16 mouse cellular contexts compared by ENCODE assay signal in genomic region chr17:56022989-56023290, GRCm38 (mm10). TPM values are rescaled to one million over a fixed set of nuclear protein-coding genes. Genes with fewer than 3 reads are reported as not detected.
DNase-seq lines count a peak whose midpoint lies in the region; ATAC-seq and TF ChIP-seq lines count a peak whose summit lies in the region.
"Had no signal": no experiment of that assay in that cellular context is flagged by ENCODE, and none has a peak within 500 bp of the region (broad histone marks: within the 10 kb centered on the region; RNA-seq: fewer than 3 reads in every experiment).

No protein-coding gene starts in this region.

- no peaks in the 10 kb centered on the region for H3K9me3 ChIP-seq in heart, embryonic 13.5 days
- H3K9me3 ChIP-seq in heart, embryonic 11.5 days (replicated peaks; ENCODE audit: control insufficient read depth, low read length): no peaks in the 10 kb centered on the region
- no peaks in the 10 kb centered on the region for H3K9me3 ChIP-seq in midbrain, embryonic 13.5 days
- no peaks in the 10 kb centered on the region for H3K9me3 ChIP-seq in midbrain, embryonic 16.5 days (replicated peaks; ENCODE audit: control insufficient read depth, low read length, poor library complexity, severe bottlenecking)
- H3K9me3 ChIP-seq in hindbrain, postnatal 0 days (ENCODE audit: low read length): no peaks in the 10 kb centered on the region
- no peaks in the 10 kb centered on the region for H3K9me3 ChIP-seq in stomach, postnatal 0 days (ENCODE audit: control insufficient read depth, low read length)
- H3K9me3 ChIP-seq: lung, embryonic 15.5 days had no signal

- peaks cover 72% of the 10 kb centered on the region for H3K4me1 ChIP-seq in heart, embryonic 13.5 days
- H3K4me1 ChIP-seq in heart, embryonic 11.5 days (ENCODE audit: control insufficient read depth, insufficient read depth, low read length): peaks cover 49% of the 10 kb centered on the region
- peaks cover 34% of the 10 kb centered on the region for H3K4me1 ChIP-seq in midbrain, embryonic 13.5 days (replicated peaks)
- no peaks in the 10 kb centered on the region for H3K4me1 ChIP-seq in midbrain, embryonic 16.5 days (ENCODE audit: control insufficient read depth, insufficient read depth, low read length)
- H3K4me1 ChIP-seq in hindbrain, postnatal 0 days (ENCODE audit: insufficient read depth, low read length): peaks cover 3% of the 10 kb centered on the region; the same call in 1 of the 2 replicates
- H3K4me1 ChIP-seq in stomach, postnatal 0 days (replicated peaks; ENCODE audit: control insufficient read depth, insufficient read depth): no peaks in the 10 kb centered on the region

- no peak for DNase-seq in hindbrain, postnatal 0 days (ENCODE audit: low spot score)
- DNase-seq in stomach, postnatal 0 days (ENCODE audit: low spot score): no peak
- no peak for DNase-seq in left cerebral cortex, postnatal 25 days (ENCODE audit: low spot score in 2 of 2)
- DNase-seq: embryo, embryonic 11 days; kidney, adult 2 months; kidney, postnatal 4 days; liver; thymus, adult 18-20 months had no signal

- no peak overlapping the region for H3K4me3 ChIP-seq in heart, embryonic 13.5 days
- H3K4me3 ChIP-seq in heart, embryonic 11.5 days (ENCODE audit: low read depth, low read length): no peak overlapping the region
- H3K4me3 ChIP-seq in midbrain, embryonic 13.5 days (replicated peaks): no peak overlapping the region
- no peak overlapping the region for H3K4me3 ChIP-seq in midbrain, embryonic 16.5 days (ENCODE audit: low read depth, low read length)
- H3K4me3 ChIP-seq in hindbrain, postnatal 0 days (ENCODE audit: low read length): no peak overlapping the region
- H3K4me3 ChIP-seq in stomach, postnatal 0 days (ENCODE audit: low read depth, low read length): no peak overlapping the region
- H3K4me3 ChIP-seq: erythroblast, embryonic 14.5 days; lung, embryonic 15.5 days had no signal

- ATAC-seq in heart, embryonic 13.5 days (ENCODE audit: extremely low read depth, insufficient number of reproducible peaks, low FRiP score, low TSS enrichment): no peak
- no peak for ATAC-seq in heart, embryonic 11.5 days (replicated peaks; ENCODE audit: insufficient number of reproducible peaks, low FRiP score, low TSS enrichment)
- ATAC-seq in midbrain, embryonic 13.5 days: no peak
- no peak for ATAC-seq in midbrain, embryonic 16.5 days
- no peak for ATAC-seq in hindbrain, postnatal 0 days
- no peak for ATAC-seq in stomach, postnatal 0 days (ENCODE audit: low FRiP score, low TSS enrichment)

- 82% methylated on average over 4 of the region's 4 CpGs for WGBS in heart, embryonic 13.5 days
- 88% methylated on average over 4 of the region's 4 CpGs for WGBS in heart, embryonic 11.5 days (ENCODE audit: insufficient replicate concordance)
- 77% methylated on average over 4 of the region's 4 CpGs for WGBS in midbrain, embryonic 13.5 days
- 81% methylated on average over 4 of the region's 4 CpGs for WGBS in midbrain, embryonic 16.5 days
- 65% methylated on average over 4 of the region's 4 CpGs for WGBS in hindbrain, postnatal 0 days
- WGBS in stomach, postnatal 0 days: 88% methylated on average over 4 of the region's 4 CpGs

- no peak overlapping the region for H3K9ac ChIP-seq in heart, embryonic 13.5 days
- no peak overlapping the region for H3K9ac ChIP-seq in heart, embryonic 11.5 days (ENCODE audit: low read depth, low read length)
- H3K9ac ChIP-seq in midbrain, embryonic 13.5 days (replicated peaks): 0 out of 2 replicates have a peak overlapping the region, but pooled peaks have one; percentile 17
- no peak overlapping the region for H3K9ac ChIP-seq in midbrain, embryonic 16.5 days (ENCODE audit: low read depth, low read length)
- H3K9ac ChIP-seq in hindbrain, postnatal 0 days (replicated peaks; ENCODE audit: low read length): no peak overlapping the region
- no peak overlapping the region for H3K9ac ChIP-seq in stomach, postnatal 0 days (ENCODE audit: low read length)
- H3K9ac ChIP-seq: lung, embryonic 15.5 days had no signal

- no peak for TF ChIP-seq CTCF in hindbrain, postnatal 0 days (IDR thresholded peaks at IDR 0.05; ENCODE audit: low read depth)
- no peak for TF ChIP-seq CTCF in stomach, postnatal 0 days (IDR thresholded peaks at IDR 0.05; ENCODE audit: low read depth)

- TF ChIP-seq EP300 in stomach, postnatal 0 days (optimal IDR thresholded peaks at IDR 0.05): no peak

- no peaks in the 10 kb centered on the region for H3K27me3 ChIP-seq in heart, embryonic 13.5 days (replicated peaks)
- H3K27me3 ChIP-seq in heart, embryonic 11.5 days (ENCODE audit: control insufficient read depth, insufficient read depth, low read length): no peaks in the 10 kb centered on the region
- no peaks in the 10 kb centered on the region for H3K27me3 ChIP-seq in midbrain, embryonic 13.5 days
- H3K27me3 ChIP-seq in midbrain, embryonic 16.5 days (ENCODE audit: control insufficient read depth, insufficient read depth, low read depth, low read length): no peaks in the 10 kb centered on the region
- no peaks in the 10 kb centered on the region for H3K27me3 ChIP-seq in hindbrain, postnatal 0 days (ENCODE audit: insufficient read depth, low read length)
- no peaks in the 10 kb centered on the region for H3K27me3 ChIP-seq in stomach, postnatal 0 days (ENCODE audit: control insufficient read depth, insufficient read depth, low read length)
- H3K27me3 ChIP-seq: lung, embryonic 15.5 days had no signal

- intact Hi-C loops in left cerebral cortex, postnatal 25 days (cut with DNase I): loop anchor here (1.0 kb wide), 1 partner anchor 11 kb away; no protein-coding TSS in a partner anchor

- H3K36me3 ChIP-seq in heart, embryonic 13.5 days: peaks cover 42% of the 10 kb centered on the region
- peaks cover 12% of the 10 kb centered on the region; the same call in 1 of the 2 replicates for H3K36me3 ChIP-seq in heart, embryonic 11.5 days (ENCODE audit: control insufficient read depth, insufficient read depth, low read length)
- peaks cover 39% of the 10 kb centered on the region for H3K36me3 ChIP-seq in midbrain, embryonic 13.5 days
- H3K36me3 ChIP-seq in midbrain, embryonic 16.5 days (ENCODE audit: control insufficient read depth, insufficient read depth, low read length): peaks cover 10% of the 10 kb centered on the region; the same call in 1 of the 2 replicates
- H3K36me3 ChIP-seq in hindbrain, postnatal 0 days (ENCODE audit: insufficient read depth, low read length): peaks cover 13% of the 10 kb centered on the region; the same call in 1 of the 2 replicates
- H3K36me3 ChIP-seq in stomach, postnatal 0 days (ENCODE audit: control insufficient read depth, insufficient read depth, low read length): peaks cover 10% of the 10 kb centered on the region

- H3K4me2 ChIP-seq in heart, embryonic 13.5 days: no peak overlapping the region
- H3K4me2 ChIP-seq in heart, embryonic 11.5 days: no peak overlapping the region
- H3K4me2 ChIP-seq in midbrain, embryonic 13.5 days (replicated peaks): no peak overlapping the region
- H3K4me2 ChIP-seq in midbrain, embryonic 16.5 days (ENCODE audit: low read length): no peak overlapping the region
- no peak overlapping the region for H3K4me2 ChIP-seq in hindbrain, postnatal 0 days (ENCODE audit: low read depth, low read length)
- H3K4me2 ChIP-seq in stomach, postnatal 0 days (replicated peaks; ENCODE audit: low read depth): no peak overlapping the region
- H3K4me2 ChIP-seq: lung, embryonic 15.5 days had no signal

- peak overlapping the region; percentile 54; the same call in 1 of the 2 replicates for H3K27ac ChIP-seq in heart, embryonic 13.5 days (replicated peaks)
- H3K27ac ChIP-seq in heart, embryonic 11.5 days (ENCODE audit: low read depth, low read length): no peak overlapping the region
- H3K27ac ChIP-seq in midbrain, embryonic 13.5 days: peak overlapping the region; percentile 54; the same call in 1 of the 2 replicates
- no peak overlapping the region for H3K27ac ChIP-seq in midbrain, embryonic 16.5 days (ENCODE audit: low read length)
- peak overlapping the region; percentile 42 for H3K27ac ChIP-seq in hindbrain, postnatal 0 days
- H3K27ac ChIP-seq in stomach, postnatal 0 days (replicated peaks): peak overlapping the region; percentile 76; the same call in 1 of the 2 replicates
- H3K27ac ChIP-seq: lung, embryonic 15.5 days had no signal

RNA-seq across cellular contexts. Expression of gene Sh3gl1, which starts 13.5 kb away (rescaled TPM):
- polyA plus RNA-seq in heart, embryonic 13.5 days (2015; fragmentation: Nextera tagmentation; extraction: Ambion mirVana): 85.0 and 87.6 TPM in 2 replicates
- polyA plus RNA-seq in heart, embryonic 11.5 days (2014; fragmentation: Nextera tagmentation; extraction: Ambion mirVana): 89.9 and 90.6 TPM in 2 replicates
- 113 and 123 TPM in 2 replicates for polyA plus RNA-seq in midbrain, embryonic 13.5 days (2015; fragmentation: Nextera tagmentation; extraction: Ambion mirVana)
- 102 and 108 TPM in 2 replicates for polyA plus RNA-seq in midbrain, embryonic 16.5 days (2015; fragmentation: Nextera tagmentation; extraction: Ambion mirVana)
- total RNA-seq in hindbrain, postnatal 0 days (2014; rRNA removed): 76.0 and 79.5 TPM in 2 replicates
- polyA plus RNA-seq in hindbrain, postnatal 0 days (2015; fragmentation: Nextera tagmentation; extraction: Ambion mirVana): 84.5 and 87.6 TPM in 2 replicates
- 100 and 101 TPM in 2 replicates for polyA plus RNA-seq in stomach, postnatal 0 days (2015; fragmentation: Nextera tagmentation; extraction: Ambion mirVana)
- total RNA-seq in left cerebral cortex, postnatal 25 days (2021): 10 to 100 TPM; 44.5 to 47.8 TPM

RNA-seq across cellular contexts. Expression of gene Chaf1a, which starts 17.3 kb away (rescaled TPM):
- polyA plus RNA-seq in heart, embryonic 13.5 days (2015; fragmentation: Nextera tagmentation; extraction: Ambion mirVana): 14.1 and 14.2 TPM in 2 replicates
- polyA plus RNA-seq in heart, embryonic 11.5 days (2014; fragmentation: Nextera tagmentation; extraction: Ambion mirVana): 13.4 and 13.5 TPM in 2 replicates
- 10.1 and 11.0 TPM in 2 replicates for polyA plus RNA-seq in midbrain, embryonic 13.5 days (2015; fragmentation: Nextera tagmentation; extraction: Ambion mirVana)
- polyA plus RNA-seq in midbrain, embryonic 16.5 days (2015; fragmentation: Nextera tagmentation; extraction: Ambion mirVana): 3.6 and 5.0 TPM in 2 replicates
- 5.8 and 6.1 TPM in 2 replicates for total RNA-seq in hindbrain, postnatal 0 days (2014; rRNA removed)
- polyA plus RNA-seq in hindbrain, postnatal 0 days (2015; fragmentation: Nextera tagmentation; extraction: Ambion mirVana): 4.5 and 5.3 TPM in 2 replicates
- polyA plus RNA-seq in stomach, postnatal 0 days (2015; fragmentation: Nextera tagmentation; extraction: Ambion mirVana): 4.5 and 5.0 TPM in 2 replicates
- total RNA-seq in left cerebral cortex, postnatal 25 days (2021): 1 to 10 TPM; 1.7 to 1.9 TPM

RNA-seq across cellular contexts. Expression of gene Mpnd, which starts 17.4 kb away (rescaled TPM):
- polyA plus RNA-seq in heart, embryonic 13.5 days (2015; fragmentation: Nextera tagmentation; extraction: Ambion mirVana): 62.1 and 68.1 TPM in 2 replicates
- 67.6 and 68.3 TPM in 2 replicates for polyA plus RNA-seq in heart, embryonic 11.5 days (2014; fragmentation: Nextera tagmentation; extraction: Ambion mirVana)
- polyA plus RNA-seq in midbrain, embryonic 13.5 days (2015; fragmentation: Nextera tagmentation; extraction: Ambion mirVana): 159 and 182 TPM in 2 replicates
- polyA plus RNA-seq in midbrain, embryonic 16.5 days (2015; fragmentation: Nextera tagmentation; extraction: Ambion mirVana): 115 and 117 TPM in 2 replicates
- 185 and 186 TPM in 2 replicates for total RNA-seq in hindbrain, postnatal 0 days (2014; rRNA removed)
- polyA plus RNA-seq in hindbrain, postnatal 0 days (2015; fragmentation: Nextera tagmentation; extraction: Ambion mirVana): 106 and 107 TPM in 2 replicates
- polyA plus RNA-seq in stomach, postnatal 0 days (2015; fragmentation: Nextera tagmentation; extraction: Ambion mirVana): 28.9 and 34.9 TPM in 2 replicates
- total RNA-seq in left cerebral cortex, postnatal 25 days (2021): 100 to 1,000 TPM in 1 of 2 experiments, 10 to 100 TPM in 1; 97.4 to 104 TPM

RNA-seq across cellular contexts. Expression of gene Stap2, which starts 17.6 kb away (rescaled TPM):
- 11.9 and 14.6 TPM in 2 replicates for polyA plus RNA-seq in heart, embryonic 13.5 days (2015; fragmentation: Nextera tagmentation; extraction: Ambion mirVana)
- polyA plus RNA-seq in heart, embryonic 11.5 days (2014; fragmentation: Nextera tagmentation; extraction: Ambion mirVana): 7.2 and 8.1 TPM in 2 replicates
- polyA plus RNA-seq in midbrain, embryonic 13.5 days (2015; fragmentation: Nextera tagmentation; extraction: Ambion mirVana): 4.6 and 5.0 TPM in 2 replicates
- 6.4 and 7.6 TPM in 2 replicates for polyA plus RNA-seq in midbrain, embryonic 16.5 days (2015; fragmentation: Nextera tagmentation; extraction: Ambion mirVana)
- 5.4 and 5.9 TPM in 2 replicates for total RNA-seq in hindbrain, postnatal 0 days (2014; rRNA removed)
- polyA plus RNA-seq in hindbrain, postnatal 0 days (2015; fragmentation: Nextera tagmentation; extraction: Ambion mirVana): 4.3 and 4.6 TPM in 2 replicates
- 44.2 and 50.6 TPM in 2 replicates for polyA plus RNA-seq in stomach, postnatal 0 days (2015; fragmentation: Nextera tagmentation; extraction: Ambion mirVana)
- total RNA-seq in left cerebral cortex, postnatal 25 days (2021): 1 to 10 TPM; 1.9 to 3.0 TPM
- polyA plus RNA-seq: erythroblast, embryonic 14.5 days had no signal

RNA-seq across cellular contexts. Expression of gene Fsd1, which starts 36.6 kb away (rescaled TPM):
- polyA plus RNA-seq in heart, embryonic 13.5 days (2015; fragmentation: Nextera tagmentation; extraction: Ambion mirVana): 4.5 and 5.0 TPM in 2 replicates
- 5.0 and 5.2 TPM in 2 replicates for polyA plus RNA-seq in heart, embryonic 11.5 days (2014; fragmentation: Nextera tagmentation; extraction: Ambion mirVana)
- 135 and 136 TPM in 2 replicates for polyA plus RNA-seq in midbrain, embryonic 13.5 days (2015; fragmentation: Nextera tagmentation; extraction: Ambion mirVana)
- polyA plus RNA-seq in midbrain, embryonic 16.5 days (2015; fragmentation: Nextera tagmentation; extraction: Ambion mirVana): 200 and 218 TPM in 2 replicates
- 136 and 140 TPM in 2 replicates for total RNA-seq in hindbrain, postnatal 0 days (2014; rRNA removed)
- polyA plus RNA-seq in hindbrain, postnatal 0 days (2015; fragmentation: Nextera tagmentation; extraction: Ambion mirVana): 178 and 193 TPM in 2 replicates
- 2.7 and 3.5 TPM in 2 replicates for polyA plus RNA-seq in stomach, postnatal 0 days (2015; fragmentation: Nextera tagmentation; extraction: Ambion mirVana)
- total RNA-seq in left cerebral cortex, postnatal 25 days (2021): 10 to 100 TPM; 70.5 to 78.8 TPM
- total RNA-seq: heart, adult 18-20 months; hematopoietic stem cell, adult 5-6 weeks had no signal
- polyA plus RNA-seq: erythroblast, embryonic 14.5 days had no signal

Comparison
In these comparisons a context has a peak if more than half of its experiments do, and no peak if none do; other contexts are left out.
1. H3K27ac ChIP-seq: peak in heart, embryonic 13.5 days (single experiment), midbrain, embryonic 13.5 days (single experiment), hindbrain, postnatal 0 days (single experiment) and stomach, postnatal 0 days (single experiment); none in heart, embryonic 11.5 days (single experiment) and midbrain, embryonic 16.5 days (single experiment).